Mouse (Mus musculus): Measurements from ENCODE around the gene Iqck.

GRCm38 (mm10) chr7:118827975-118828416, 27.6 kb upstream of the Iqck start:
- TF ChIP-seq EP300 (IDR thresholded peaks at IDR 0.05; ENCODE audit: low read depth) (no peak), CTCF (IDR thresholded peaks at IDR 0.05; ENCODE audit: low read depth) (no peak)

Measured in heart, postnatal 0 days (tissue).